Mouse (Mus musculus) limb, embryonic 11.5 days (tissue): ENCODE data around the gene Timm17a. TPM values are rescaled to one million over a fixed set of nuclear protein-coding genes. Genes with fewer than 3 reads are reported as not detected.

Experiments
- ATAC-seq: fragments of 200-750 bp; cut with Nextera tagmentation; 2 replicates; pipeline ENCODE4 v1.8.0; 2017; ENCODE audit warnings: low read depth; ENCODE audit not compliant: insufficient number of reproducible peaks, low FRiP score, low TSS enrichment
- DNase-seq: peaks from one replicate; pipeline ENCODE4 v3.0.0-alpha.2; 2015; ENCODE audit warnings: low spot score
- H3K27ac ChIP-seq: fragments of 300-500 bp; sonication (generic); replicated peaks from 2 replicates; pipeline ENCODE4 v1.5.1; 2014; ENCODE audit warnings: low read depth, mild to moderate bottlenecking, low read length
- H3K27me3 ChIP-seq: fragments of 300-500 bp; sonication (generic); 2 replicates; pipeline ENCODE4 v1.6.1; 2014; ENCODE audit warnings: mild to moderate bottlenecking, low read length, mixed read lengths; ENCODE audit not compliant: control insufficient read depth, insufficient read depth
- H3K36me3 ChIP-seq: fragments of 300-500 bp; sonication (generic); 2 replicates; pipeline ENCODE4 v1.6.1; 2014; ENCODE audit warnings: mild to moderate bottlenecking, low read length, moderate library complexity, mixed read lengths; ENCODE audit not compliant: control insufficient read depth, insufficient read depth
- H3K4me1 ChIP-seq: fragments of 300-500 bp; sonication (generic); 2 replicates; pipeline ENCODE4 v1.6.1; 2014; ENCODE audit warnings: low read length, mixed read lengths; ENCODE audit not compliant: control insufficient read depth, insufficient read depth
- H3K4me2 ChIP-seq: fragments of 300-500 bp; sonication (generic); 2 replicates; pipeline ENCODE4 v1.6.1; 2014; ENCODE audit warnings: low read depth, mild to moderate bottlenecking, moderate library complexity; ENCODE audit not compliant: severe bottlenecking
- H3K4me3 ChIP-seq: fragments of 300-500 bp; sonication (generic); 2 replicates; pipeline ENCODE4 v1.5.1; 2014; ENCODE audit warnings: low read depth, low read length
- H3K9ac ChIP-seq: fragments of 300-500 bp; sonication (generic); 2 replicates; pipeline ENCODE4 v1.6.1; 2014; ENCODE audit warnings: mild to moderate bottlenecking, low read length
- H3K9me3 ChIP-seq: fragments of 300-500 bp; sonication (generic); 2 replicates; pipeline ENCODE4 v1.6.1; 2016; ENCODE audit warnings: low read length; ENCODE audit not compliant: control insufficient read depth
- WGBS: fragments of 180-500 bp; shearing (Covaris S2); extraction: QIAGEN DNeasy Blood & Tissue Kit; methylation state at CpG from one replicate; pipeline ENCODE4 v1.1.7; 2014; 5-methylcytosine and 5-hydroxymethylcytosine counted together
- polyA plus RNA-seq: library from polyadenylated mRNA; unstranded; fragments of >200 nt; fragmentation: Nextera tagmentation; extraction: Ambion mirVana; gene quantifications from 2 replicates; pipeline ENCODE4 v1.2.1, GENCODE M21; 2014

Gene Timm17a
- polyA plus RNA-seq, 1 experiment from 2014 or later = 189 TPM

DNA sequence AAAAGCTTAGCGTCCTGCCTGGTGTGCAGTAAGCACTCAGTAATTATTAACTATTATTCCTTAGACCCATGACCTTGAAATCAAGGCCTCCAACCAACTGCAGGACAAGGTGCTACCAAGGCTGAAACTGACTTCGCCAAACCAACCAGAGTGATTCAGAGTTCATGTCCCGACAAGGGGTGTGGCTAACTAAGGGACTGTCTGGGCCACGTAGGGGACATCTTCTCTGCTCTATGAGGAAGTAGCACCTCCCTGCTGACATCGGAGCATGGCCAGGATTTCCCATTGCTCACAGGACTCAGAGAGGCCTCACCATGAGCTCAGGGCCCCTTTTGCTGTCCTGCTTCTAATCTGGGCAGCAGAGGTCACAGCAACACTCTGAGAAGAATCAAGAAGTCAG is 47.7 kb downstream of the Timm17a start:
- DNase-seq (no peak), ATAC-seq (no peak)
- Histone ChIP-seq H3K9ac (no peak overlapping the region), H3K27me3 (no peaks in the 10 kb centered on the region), H3K27ac (no peak overlapping the region), H3K9me3 (no peaks in the 10 kb centered on the region), H3K4me2 (no peak overlapping the region), H3K4me1 (no peaks in the 10 kb centered on the region), H3K36me3 (peaks cover 11% of the 10 kb centered on the region), H3K4me3 (no peak overlapping the region)
- 87% methylated on average over 5 of the region's 5 CpGs for WGBS

GRCm38 (mm10) chr1:135263316-135263715 is 50.3 kb downstream of the Timm17a start:
- ATAC-seq (no peak), DNase-seq (no peak)
- no peak overlapping the region for H3K4me2 ChIP-seq
- no peak overlapping the region for H3K9ac ChIP-seq
- H3K27me3 ChIP-seq = no peaks in the 10 kb centered on the region
- peaks cover 6% of the 10 kb centered on the region; the same call in 1 of the 2 replicates for H3K4me1 ChIP-seq
- no peak overlapping the region for H3K4me3 ChIP-seq
- no peaks in the 10 kb centered on the region for H3K9me3 ChIP-seq
- H3K36me3 ChIP-seq = peaks cover 11% of the 10 kb centered on the region
- 91% methylated on average over 9 of the region's 9 CpGs for WGBS
- H3K27ac ChIP-seq = no peak overlapping the region

DNA sequence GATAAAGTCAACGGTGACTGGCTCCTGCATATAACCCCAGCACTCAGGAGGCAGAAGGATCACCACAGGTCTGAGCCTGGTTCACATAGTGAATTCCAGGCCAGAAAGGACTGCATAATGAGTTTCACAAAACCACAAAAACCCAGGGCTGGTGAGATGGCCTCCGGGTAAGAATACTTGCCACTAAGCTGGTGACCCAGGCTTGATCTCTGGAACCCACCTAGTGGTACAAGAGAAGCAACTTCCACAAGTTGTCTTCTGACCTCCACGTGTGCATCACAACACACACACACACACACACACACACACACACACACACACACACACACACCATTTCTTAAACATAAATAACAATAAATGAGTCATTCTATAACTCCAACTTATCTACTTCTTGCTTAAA is 51.2 kb downstream of the Timm17a start:
- Histone ChIP-seq H3K4me1 (peaks cover 6% of the 10 kb centered on the region; the same call in 1 of the 2 replicates), H3K4me3 (no peak overlapping the region), H3K27me3 (no peaks in the 10 kb centered on the region), H3K27ac (no peak overlapping the region), H3K9me3 (no peaks in the 10 kb centered on the region), H3K36me3 (peaks cover 11% of the 10 kb centered on the region), H3K4me2 (no peak overlapping the region), H3K9ac (no peak overlapping the region)
- DNase-seq (no peak), ATAC-seq (no peak)
- 88% methylated on average over 3 of the region's 3 CpGs for WGBS

- Histone ChIP-seq H3K4me1 (peaks cover 6% of the 10 kb centered on the region; the same call in 1 of the 2 replicates), H3K27me3 (no peaks in the 10 kb centered on the region), H3K36me3 (peaks cover 11% of the 10 kb centered on the region), H3K27ac (no peak overlapping the region), H3K4me2 (no peak overlapping the region), H3K9me3 (no peaks in the 10 kb centered on the region), H3K9ac (no peak overlapping the region), H3K4me3 (no peak overlapping the region)
- DNase-seq = no peak
- 68% methylated on average over 6 of the region's 6 CpGs for WGBS
- no peak for ATAC-seq
Measured at GRCm38 (mm10) chr1:135260931-135261330, 52.6 kb downstream of the Timm17a start.

- H3K9me3 ChIP-seq = no peaks in the 10 kb centered on the region
- peaks cover 4% of the 10 kb centered on the region; the same call in 1 of the 2 replicates for H3K36me3 ChIP-seq
- peak overlapping the region; percentile 61 for H3K27ac ChIP-seq
- H3K27me3 ChIP-seq = no peaks in the 10 kb centered on the region
- WGBS = under 1% methylated on average over 10 of the region's 10 CpGs
- peaks cover 6% of the 10 kb centered on the region; the same call in 1 of the 2 replicates for H3K4me1 ChIP-seq
- H3K4me3 ChIP-seq = peak overlapping the region; percentile 24; the same call in 1 of the 2 replicates
- H3K4me2 ChIP-seq = peak overlapping the region; percentile 59
- H3K9ac ChIP-seq = peak overlapping the region; percentile 50
- ATAC-seq = peak; percentile 60; the same call in 1 of the 2 replicates
- DNase-seq = peak; percentile 94
Measured at GRCm38 (mm10) chr1:135259128-135259436, 54.5 kb downstream of the Timm17a start.

GRCm38 (mm10) chr1:135258380-135259127 is 55.0 kb downstream of the Timm17a start, which contains the start of gene Elf3:
Elf3 (minus strand) TSS chr1:135258568.
- Histone ChIP-seq H3K4me2 (peak within 1 kb of the TSS; percentile 59), H3K9ac (peak within 1 kb of the TSS; percentile 50), H3K9me3 (no peaks in the 10 kb centered on the region), H3K27ac (peak within 1 kb of the TSS; percentile 61), H3K27me3 (no peaks in the 10 kb centered on the region), H3K36me3 (peaks cover 4% of the 10 kb centered on the region; the same call in 1 of the 2 replicates), H3K4me3 (peak within 1 kb of the TSS; percentile 24), H3K4me1 (peaks cover 6% of the 10 kb centered on the region; the same call in 1 of the 2 replicates)
- DNase-seq (peak; percentile 79), ATAC-seq (peak; percentile 59; the same call in 1 of the 2 replicates)
- WGBS = 4% methylated on average over 19 of the region's 19 CpGs

DNA sequence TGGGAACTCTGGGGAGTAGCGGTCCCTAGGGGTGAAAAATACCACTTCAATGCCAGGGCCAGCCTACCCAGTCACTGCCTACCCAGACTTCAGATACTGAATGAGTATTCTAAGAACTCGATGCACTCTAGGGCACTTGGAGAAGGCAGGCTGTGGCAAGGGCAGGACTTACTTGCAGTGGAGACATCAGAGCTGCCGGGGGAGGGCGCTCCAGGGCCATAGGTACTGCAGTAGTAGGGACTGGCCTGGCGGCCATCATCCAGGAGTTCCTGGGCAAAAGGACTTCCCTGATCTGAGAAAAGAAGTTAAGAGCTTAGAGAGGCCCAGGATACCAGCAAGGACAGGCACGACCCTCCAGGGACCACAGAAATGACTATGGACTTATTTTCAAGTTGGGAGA is 57.3 kb downstream of the Timm17a start:
- ATAC-seq = no peak
- Histone ChIP-seq H3K4me3 (no peak overlapping the region), H3K27ac (no peak overlapping the region), H3K36me3 (no peaks in the 10 kb centered on the region), H3K4me1 (peaks cover 14% of the 10 kb centered on the region; the same call in 1 of the 2 replicates), H3K9ac (no peak overlapping the region), H3K9me3 (no peaks in the 10 kb centered on the region), H3K27me3 (no peaks in the 10 kb centered on the region), H3K4me2 (no peak overlapping the region)
- DNase-seq = no peak
- WGBS = 74% methylated on average over 6 of the region's 6 CpGs

- DNase-seq (no peak), ATAC-seq (no peak)
- H3K9me3 ChIP-seq = no peaks in the 10 kb centered on the region
- H3K4me2 ChIP-seq = no peak overlapping the region
- peaks cover 14% of the 10 kb centered on the region for H3K4me1 ChIP-seq
- H3K36me3 ChIP-seq = no peaks in the 10 kb centered on the region
- H3K4me3 ChIP-seq = no peak overlapping the region
- WGBS = 43% methylated on average over 4 of the region's 4 CpGs
- H3K27ac ChIP-seq = no peak overlapping the region
- 0 out of 2 replicates have a peak, but pooled peaks cover 2% of the 10 kb centered on the region for H3K27me3 ChIP-seq
- no peak overlapping the region for H3K9ac ChIP-seq
Measured at GRCm38 (mm10) chr1:135252854-135253253, 60.7 kb downstream of the Timm17a start.
